Mouse (Mus musculus): ENCODE measurements around the gene 4930544D05Rik. TPM values are rescaled to one million over a fixed set of nuclear protein-coding genes. Genes with fewer than 3 reads are reported as not detected.
A peak's percentile ranks its signal among the peaks of the same experiment; 100 is the strongest.

The 4930544D05Rik gene
- polyA plus RNA-seq, 1 experiment: not detected

- H3K4me1 ChIP-seq (ENCODE audit: control insufficient read depth, insufficient read depth, low read length): no peaks in the 10 kb centered on the region
- H3K27ac ChIP-seq (ENCODE audit: insufficient read depth, low read depth, low read length): no peak overlapping the region
- TF ChIP-seq CTCF (IDR thresholded peaks at IDR 0.05; ENCODE audit: low read depth, low read length): no peak
- no peak for TF ChIP-seq POLR2A (IDR thresholded peaks at IDR 0.05; ENCODE audit: borderline replicate concordance, low read depth, low read length)
- H3K4me3 ChIP-seq (ENCODE audit: insufficient read depth, low read length): no peak overlapping the region
These were observed 22.6 kb downstream of the 4930544D05Rik start for GRCm38 (mm10) chr11:70638293-70638692.

- H3K27ac ChIP-seq (ENCODE audit: insufficient read depth, low read depth, low read length): no peak within 1 kb of the TSS
- H3K4me3 ChIP-seq (ENCODE audit: insufficient read depth, low read length): no peak within 1 kb of the TSS
- TF ChIP-seq CTCF (IDR thresholded peaks at IDR 0.05; ENCODE audit: low read depth, low read length): no peak
- no peak for TF ChIP-seq POLR2A (IDR thresholded peaks at IDR 0.05; ENCODE audit: borderline replicate concordance, low read depth, low read length)
- no peaks in the 10 kb centered on the region for H3K4me1 ChIP-seq (ENCODE audit: control insufficient read depth, insufficient read depth, low read length)
These were observed 23.1 kb downstream of the 4930544D05Rik start, which contains the start of gene Gp1ba for GRCm38 (mm10) chr11:70638714-70639278. Gp1ba (plus strand) TSS chr11:70639122.

GRCm38 (mm10) chr11:70639976-70640375, 24.3 kb downstream of the 4930544D05Rik start:
- Histone ChIP-seq H3K4me3 (ENCODE audit: insufficient read depth, low read length) (no peak overlapping the region), H3K27ac (ENCODE audit: insufficient read depth, low read depth, low read length) (no peak overlapping the region), H3K4me1 (ENCODE audit: control insufficient read depth, insufficient read depth, low read length) (no peaks in the 10 kb centered on the region)
- TF ChIP-seq CTCF (IDR thresholded peaks at IDR 0.05; ENCODE audit: low read depth, low read length) (no peak), POLR2A (IDR thresholded peaks at IDR 0.05; ENCODE audit: borderline replicate concordance, low read depth, low read length) (no peak)

- H3K4me3 ChIP-seq (ENCODE audit: insufficient read depth, low read length): no peak overlapping the region
- no peak overlapping the region for H3K27ac ChIP-seq (ENCODE audit: insufficient read depth, low read depth, low read length)
- TF ChIP-seq POLR2A (IDR thresholded peaks at IDR 0.05; ENCODE audit: borderline replicate concordance, low read depth, low read length) (no peak), CTCF (IDR thresholded peaks at IDR 0.05; ENCODE audit: low read depth, low read length) (no peak)
- peaks cover 8% of the 10 kb centered on the region; the same call in 1 of the 2 replicates for H3K4me1 ChIP-seq (ENCODE audit: control insufficient read depth, insufficient read depth, low read length)
These were observed 25.6 kb downstream of the 4930544D05Rik start for GRCm38 (mm10) chr11:70641241-70641640.

GRCm38 (mm10) chr11:70643051-70643450, 27.4 kb downstream of the 4930544D05Rik start:
- no peak for TF ChIP-seq POLR2A (IDR thresholded peaks at IDR 0.05; ENCODE audit: borderline replicate concordance, low read depth, low read length)
- no peak for TF ChIP-seq CTCF (IDR thresholded peaks at IDR 0.05; ENCODE audit: low read depth, low read length)
- Histone ChIP-seq H3K4me3 (ENCODE audit: insufficient read depth, low read length) (no peak overlapping the region), H3K4me1 (ENCODE audit: control insufficient read depth, insufficient read depth, low read length) (peaks cover 8% of the 10 kb centered on the region; the same call in 1 of the 2 replicates), H3K27ac (ENCODE audit: insufficient read depth, low read depth, low read length) (no peak overlapping the region)

GRCm38 (mm10) chr11:70644564-70645103, 29.0 kb downstream of the 4930544D05Rik start:
- peaks cover 15% of the 10 kb centered on the region for H3K4me1 ChIP-seq (ENCODE audit: control insufficient read depth, insufficient read depth, low read length)
- no peak overlapping the region for H3K4me3 ChIP-seq (ENCODE audit: insufficient read depth, low read length)
- no peak overlapping the region for H3K27ac ChIP-seq (ENCODE audit: insufficient read depth, low read depth, low read length)
- no peak for TF ChIP-seq POLR2A (IDR thresholded peaks at IDR 0.05; ENCODE audit: borderline replicate concordance, low read depth, low read length)
- TF ChIP-seq CTCF (IDR thresholded peaks at IDR 0.05; ENCODE audit: low read depth, low read length): no peak

GRCm38 (mm10) chr11:70645461-70646258, 30.0 kb downstream of the 4930544D05Rik start:
- TF ChIP-seq POLR2A (IDR thresholded peaks at IDR 0.05; ENCODE audit: borderline replicate concordance, low read depth, low read length) (no peak), CTCF (IDR thresholded peaks at IDR 0.05; ENCODE audit: low read depth, low read length) (no peak)
- peak overlapping the region; percentile 65 for H3K4me3 ChIP-seq (ENCODE audit: insufficient read depth, low read length)
- peak overlapping the region; percentile 71 for H3K27ac ChIP-seq (ENCODE audit: insufficient read depth, low read depth, low read length)

GRCm38 (mm10) chr11:70646259-70646555, 30.6 kb downstream of the 4930544D05Rik start:
- H3K27ac ChIP-seq (ENCODE audit: insufficient read depth, low read depth, low read length): peak overlapping the region; percentile 71
- H3K4me3 ChIP-seq (ENCODE audit: insufficient read depth, low read length): peak overlapping the region; percentile 65
- H3K4me1 ChIP-seq (ENCODE audit: control insufficient read depth, insufficient read depth, low read length): peaks cover 28% of the 10 kb centered on the region
- TF ChIP-seq POLR2A (IDR thresholded peaks at IDR 0.05; ENCODE audit: borderline replicate concordance, low read depth, low read length) (no peak), CTCF (IDR thresholded peaks at IDR 0.05; ENCODE audit: low read depth, low read length) (no peak)

More at GRCm38 (mm10) chr11:70645461-70646258, 30.0 kb downstream of the 4930544D05Rik start:
- peaks cover 23% of the 10 kb centered on the region for H3K4me1 ChIP-seq (ENCODE audit: control insufficient read depth, insufficient read depth, low read length)

GRCm38 (mm10) chr11:70646691-70647650, 31.3 kb downstream of the 4930544D05Rik start, which contains the start of the genes Rnf167 and Slc25a11:
Rnf167 (plus strand) TSS chr11:70647235.
Slc25a11 (minus strand) TSS chr11:70647479.
- Histone ChIP-seq H3K27ac (ENCODE audit: insufficient read depth, low read depth, low read length) (peak within 1 kb of the TSS; percentile 97), H3K4me1 (ENCODE audit: control insufficient read depth, insufficient read depth, low read length) (peaks cover 28% of the 10 kb centered on the region), H3K4me3 (ENCODE audit: insufficient read depth, low read length) (peak within 1 kb of the TSS; percentile 92)
- TF ChIP-seq POLR2A (IDR thresholded peaks at IDR 0.05; ENCODE audit: borderline replicate concordance, low read depth, low read length) (0 out of 2 replicates have a peak, but pooled peaks have one; percentile 40), CTCF (IDR thresholded peaks at IDR 0.05; ENCODE audit: low read depth, low read length) (no peak)
